Mouse (Mus musculus): ENCODE results near the gene Pou4f2.

DNA sequence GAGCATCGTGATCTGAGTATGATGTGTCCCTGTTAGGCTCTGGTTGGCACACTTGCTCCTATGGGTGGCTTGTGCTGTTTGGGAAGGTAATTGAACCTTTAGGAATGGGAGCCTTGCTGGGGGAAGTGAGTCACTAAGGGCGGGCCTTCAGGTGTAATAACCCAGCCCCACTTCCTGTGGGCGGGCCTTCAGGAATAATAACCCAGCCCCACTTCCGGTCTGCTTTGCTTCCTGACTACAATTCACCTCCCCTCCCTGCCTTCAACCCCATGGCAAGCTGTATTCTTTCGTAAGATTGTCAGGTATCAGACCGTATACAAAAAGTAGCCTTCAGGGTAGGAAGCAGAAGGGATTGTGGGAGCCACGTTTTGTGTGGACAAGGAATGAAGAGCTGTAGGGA is 45.7 kb downstream of the Pou4f2 start:
- no peak for TF ChIP-seq CTCF (IDR thresholded peaks at IDR 0.05; ENCODE audit: control insufficient read depth, insufficient read depth, insufficient replicate concordance, low read depth, low read length)
- no peak for TF ChIP-seq POLR2A (IDR thresholded peaks at IDR 0.05; ENCODE audit: control insufficient read depth, low read depth, low read length)

Data from testis, adult 2 months (tissue).